Mouse (Mus musculus): ENCODE results near the gene Rtbdn. TPM values are rescaled to one million over a fixed set of nuclear protein-coding genes. Genes with fewer than 3 reads are reported as not detected.

Rtbdn gene
- polyA plus RNA-seq, 1 experiment = 7.9 TPM

DNA sequence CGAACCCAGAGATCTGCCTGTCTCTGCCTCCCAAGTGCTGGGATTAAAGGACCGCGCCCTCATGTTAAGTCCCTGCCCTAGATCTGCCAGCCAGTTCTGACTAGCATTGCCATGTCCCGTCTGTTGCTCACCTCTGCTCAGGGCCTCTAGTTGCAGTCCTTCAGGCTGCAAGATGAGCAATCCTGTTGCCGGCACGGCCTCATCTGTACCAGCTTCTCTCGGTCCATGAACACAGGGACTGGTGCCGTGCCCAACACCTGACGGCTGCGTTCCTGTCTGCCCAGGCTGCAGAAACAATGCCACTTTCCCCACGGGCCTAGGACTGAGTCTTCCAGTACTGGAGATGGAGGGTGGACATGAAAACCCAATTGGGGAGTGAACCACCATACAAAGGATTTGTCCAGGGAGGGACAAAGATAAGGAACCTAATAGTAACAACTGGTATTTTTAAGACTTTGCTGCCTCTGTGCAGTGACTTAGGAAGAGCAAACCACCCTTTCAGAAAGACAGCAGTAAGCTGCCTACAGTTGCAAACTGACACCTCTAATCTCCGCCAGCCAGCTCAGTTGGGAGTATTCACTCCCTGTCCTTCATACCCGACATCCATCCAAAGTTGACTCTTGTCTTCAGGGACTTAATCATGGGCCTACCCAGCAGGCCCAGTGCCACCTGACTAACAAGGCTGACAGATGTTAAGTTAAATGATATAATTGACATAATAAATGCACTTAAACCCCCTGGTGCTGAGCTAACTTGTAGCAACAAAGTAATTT is 20.9 kb downstream of the Rtbdn start:
- Histone ChIP-seq H3K4me3 (replicated peaks; ENCODE audit: insufficient read depth, low read depth, low read length) (no peak overlapping the region), H3K4me1 (ENCODE audit: control insufficient read depth, insufficient read depth, low read length) (peaks cover 5% of the 10 kb centered on the region; the same call in 1 of the 2 replicates), H3K27ac (ENCODE audit: insufficient read depth, low read length) (no peak overlapping the region), H3K27me3 (ENCODE audit: control insufficient read depth, insufficient read depth, low read length) (no peaks in the 10 kb centered on the region)
- DNase-seq = no peak
- WGBS = 90% methylated on average over 13 of the region's 13 CpGs
- TF ChIP-seq CTCF (IDR thresholded peaks at IDR 0.05; ENCODE audit: borderline replicate concordance, insufficient read depth, low read depth, low read length) = no peak
- TF ChIP-seq POLR2A (IDR thresholded peaks at IDR 0.05; ENCODE audit: borderline replicate concordance, insufficient read depth, low read length) = no peak

DNA sequence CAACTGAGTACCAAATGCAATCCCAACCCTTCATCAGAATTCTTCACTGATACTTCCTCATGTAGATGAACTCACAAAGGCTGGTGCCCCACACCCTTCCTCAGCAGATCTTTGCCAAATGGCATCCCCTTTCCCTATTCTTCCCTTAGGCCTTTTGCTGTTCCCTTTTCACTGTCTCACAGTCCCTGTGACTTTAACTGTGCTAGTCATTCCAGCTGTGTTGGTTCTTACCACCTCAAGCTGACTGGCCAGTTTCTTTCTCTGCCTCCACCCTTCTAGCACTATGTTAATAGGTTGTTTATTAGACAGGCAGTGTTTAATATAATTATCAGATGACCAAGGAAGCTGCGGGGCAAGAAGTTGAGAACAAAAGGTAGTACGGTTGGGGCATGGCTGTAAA is 21.9 kb downstream of the Rtbdn start:
- no peak for TF ChIP-seq CTCF (IDR thresholded peaks at IDR 0.05; ENCODE audit: borderline replicate concordance, insufficient read depth, low read depth, low read length)
- no peak for TF ChIP-seq POLR2A (IDR thresholded peaks at IDR 0.05; ENCODE audit: borderline replicate concordance, insufficient read depth, low read length)
- peaks cover 5% of the 10 kb centered on the region; the same call in 1 of the 2 replicates for H3K4me1 ChIP-seq (ENCODE audit: control insufficient read depth, insufficient read depth, low read length)
- 42% methylated on average over 2 of the region's 2 CpGs for WGBS
- DNase-seq = no peak
- H3K4me3 ChIP-seq (replicated peaks; ENCODE audit: insufficient read depth, low read depth, low read length) = no peak overlapping the region
- no peaks in the 10 kb centered on the region for H3K27me3 ChIP-seq (ENCODE audit: control insufficient read depth, insufficient read depth, low read length)
- H3K27ac ChIP-seq (ENCODE audit: insufficient read depth, low read length) = no peak overlapping the region; the same call in 1 of the 2 replicates

DNA sequence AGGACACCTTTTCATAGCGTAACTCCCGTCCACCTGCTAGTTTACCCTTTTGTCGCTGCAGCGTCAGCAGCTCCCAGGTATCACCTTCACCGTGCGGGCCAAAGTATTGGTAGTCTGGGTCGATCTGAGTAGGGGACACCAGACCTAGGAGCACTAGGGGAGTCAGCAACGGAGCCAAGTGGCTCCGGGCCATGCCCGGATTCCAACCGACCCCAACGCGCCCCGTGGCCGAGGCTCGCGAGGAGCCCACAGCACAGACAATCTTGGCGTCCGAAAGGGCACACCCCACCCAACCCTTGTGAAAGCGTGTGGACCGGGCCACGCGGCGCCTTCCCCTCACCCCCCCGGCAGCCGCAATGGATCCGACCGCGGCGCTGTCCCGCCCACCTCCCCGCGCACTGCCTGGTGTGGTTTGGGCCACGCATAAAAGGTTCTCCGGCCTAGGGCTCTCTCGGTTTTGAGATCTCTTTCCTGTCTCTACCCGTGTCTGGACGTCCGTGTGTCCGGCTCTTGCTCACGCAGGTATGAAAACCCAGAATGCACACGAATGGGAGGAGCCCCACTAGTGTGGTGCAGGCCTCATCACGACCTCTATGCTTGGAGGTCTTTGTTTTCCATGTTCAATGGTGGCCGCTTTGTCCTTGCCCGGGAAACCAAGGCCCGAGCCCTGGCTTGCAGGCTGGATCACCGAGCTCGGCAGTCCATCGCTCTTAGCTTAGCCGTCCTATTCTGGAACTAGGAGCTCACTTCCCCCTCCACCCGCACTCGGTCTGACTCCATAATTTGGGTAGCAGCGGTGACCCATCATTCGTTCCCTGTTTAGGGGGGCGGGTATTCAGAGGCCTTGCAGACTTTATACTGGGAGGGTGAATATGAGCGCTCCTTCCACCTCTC is 22.7 kb downstream of the Rtbdn start, which contains the start of the genes Gm49661, Prdx2 and Rnaseh2a:
Gene Gm49661 (minus strand): TSS at position 193 of the 894 bp plus-strand sequence.
Gene Prdx2 (plus strand): TSS at position 347 of the 894 bp plus-strand sequence.
Gene Rnaseh2a (minus strand): TSS at position 527 of the 894 bp plus-strand sequence.
- H3K4me3 ChIP-seq (replicated peaks; ENCODE audit: insufficient read depth, low read depth, low read length) = peak within 1 kb of the TSS; percentile 90
- peaks cover 5% of the 10 kb centered on the region; the same call in 1 of the 2 replicates for H3K4me1 ChIP-seq (ENCODE audit: control insufficient read depth, insufficient read depth, low read length)
- no peaks in the 10 kb centered on the region for H3K27me3 ChIP-seq (ENCODE audit: control insufficient read depth, insufficient read depth, low read length)
- TF ChIP-seq CTCF (IDR thresholded peaks at IDR 0.05; ENCODE audit: borderline replicate concordance, insufficient read depth, low read depth, low read length) (no peak), POLR2A (IDR thresholded peaks at IDR 0.05; ENCODE audit: borderline replicate concordance, insufficient read depth, low read length) (peak; percentile 92; the same call in 1 of the 2 replicates)
- WGBS = under 1% methylated on average over 56 of the region's 56 CpGs
- H3K27ac ChIP-seq (ENCODE audit: insufficient read depth, low read length) = peak within 1 kb of the TSS; percentile 60
- DNase-seq = peak; percentile 81 to 84

DNA sequence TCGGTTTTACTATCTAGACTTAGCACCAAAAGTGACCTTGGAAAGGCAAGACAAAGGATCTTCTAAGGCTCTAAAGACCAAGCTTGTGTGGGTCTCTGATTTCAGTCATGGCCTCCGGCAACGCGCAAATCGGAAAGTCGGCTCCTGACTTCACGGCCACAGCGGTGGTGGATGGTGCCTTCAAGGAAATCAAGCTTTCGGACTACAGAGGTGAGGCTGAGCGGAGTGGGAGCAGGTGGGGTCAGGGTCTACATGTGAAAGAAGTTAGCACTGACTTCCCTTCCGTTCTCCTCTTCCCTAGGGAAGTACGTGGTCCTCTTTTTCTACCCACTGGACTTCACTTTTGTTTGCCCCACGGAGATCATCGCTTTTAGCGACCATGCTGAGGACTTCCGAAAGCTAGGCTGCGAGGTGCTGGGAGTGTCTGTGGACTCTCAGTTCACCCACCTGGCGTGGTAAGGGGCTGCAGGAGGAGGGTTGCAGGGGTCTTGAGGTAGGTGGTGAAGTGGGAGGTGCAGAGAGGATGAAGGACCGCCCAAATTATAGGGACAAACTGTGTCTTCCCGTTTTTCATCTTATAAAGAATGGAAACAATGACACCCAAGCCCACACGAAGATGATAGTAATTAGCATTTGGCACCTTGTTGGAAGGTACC is 23.5 kb downstream of the Rtbdn start:
- H3K27me3 ChIP-seq (ENCODE audit: control insufficient read depth, insufficient read depth, low read length) = no peaks in the 10 kb centered on the region
- 2% methylated on average over 21 of the region's 21 CpGs for WGBS
- H3K4me1 ChIP-seq (ENCODE audit: control insufficient read depth, insufficient read depth, low read length) = peaks cover 2% of the 10 kb centered on the region; the same call in 1 of the 2 replicates
- H3K27ac ChIP-seq (ENCODE audit: insufficient read depth, low read length) = peak overlapping the region; percentile 60
- peak overlapping the region; percentile 90 for H3K4me3 ChIP-seq (replicated peaks; ENCODE audit: insufficient read depth, low read depth, low read length)
- no peak for DNase-seq
- TF ChIP-seq CTCF (IDR thresholded peaks at IDR 0.05; ENCODE audit: borderline replicate concordance, insufficient read depth, low read depth, low read length) (no peak), POLR2A (IDR thresholded peaks at IDR 0.05; ENCODE audit: borderline replicate concordance, insufficient read depth, low read length) (no peak)

DNA sequence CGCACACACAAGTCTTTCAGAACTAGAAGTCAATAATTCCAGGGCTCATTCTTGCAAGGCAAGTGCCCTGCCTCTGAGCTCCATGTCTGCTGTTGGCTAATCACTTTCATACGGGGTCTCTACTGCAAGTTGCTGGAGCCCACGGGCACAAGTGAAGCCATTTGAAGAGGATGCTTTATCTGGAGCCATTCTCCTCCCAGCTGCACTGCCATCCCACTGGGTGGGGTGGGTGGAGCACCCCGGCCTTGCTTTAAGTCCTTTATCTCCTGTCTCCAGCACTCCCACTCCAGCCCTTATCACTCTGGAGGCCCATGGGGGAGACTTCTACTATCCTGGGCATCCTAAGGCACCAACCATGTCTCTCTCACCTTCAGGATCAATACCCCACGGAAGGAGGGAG is 24.1 kb downstream of the Rtbdn start:
- DNase-seq = no peak
- Histone ChIP-seq H3K27me3 (ENCODE audit: control insufficient read depth, insufficient read depth, low read length) (no peaks in the 10 kb centered on the region), H3K4me3 (replicated peaks; ENCODE audit: insufficient read depth, low read depth, low read length) (peak overlapping the region; percentile 12), H3K27ac (ENCODE audit: insufficient read depth, low read length) (no peak overlapping the region), H3K4me1 (ENCODE audit: control insufficient read depth, insufficient read depth, low read length) (peaks cover 2% of the 10 kb centered on the region; the same call in 1 of the 2 replicates)
- TF ChIP-seq POLR2A (IDR thresholded peaks at IDR 0.05; ENCODE audit: borderline replicate concordance, insufficient read depth, low read length) = no peak
- no peak for TF ChIP-seq CTCF (IDR thresholded peaks at IDR 0.05; ENCODE audit: borderline replicate concordance, insufficient read depth, low read depth, low read length)
- WGBS = 50% methylated on average over 5 of the region's 5 CpGs

DNA sequence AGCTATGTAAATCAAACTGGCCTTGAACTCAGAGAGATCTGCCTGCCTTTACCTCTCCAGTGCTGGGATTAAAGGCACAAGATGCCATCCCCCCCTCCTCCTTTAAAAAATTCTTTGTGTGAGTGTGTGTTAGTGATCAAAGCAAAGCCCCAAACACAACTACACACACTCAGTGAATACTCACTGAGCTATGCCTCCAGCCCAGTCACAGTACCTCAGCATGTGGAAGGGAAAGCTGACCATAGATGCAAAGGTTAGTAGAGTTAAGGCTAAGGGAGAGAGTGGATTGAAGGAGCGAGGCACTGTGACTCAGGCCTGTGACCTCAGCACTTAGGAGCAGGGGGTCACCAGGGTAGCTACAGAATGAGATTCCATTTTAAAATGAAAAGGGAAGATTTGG is 26.3 kb downstream of the Rtbdn start:
- Histone ChIP-seq H3K27ac (ENCODE audit: insufficient read depth, low read length) (no peak overlapping the region), H3K4me3 (replicated peaks; ENCODE audit: insufficient read depth, low read depth, low read length) (no peak overlapping the region), H3K4me1 (ENCODE audit: control insufficient read depth, insufficient read depth, low read length) (peaks cover 2% of the 10 kb centered on the region; the same call in 1 of the 2 replicates), H3K27me3 (ENCODE audit: control insufficient read depth, insufficient read depth, low read length) (no peaks in the 10 kb centered on the region)
- WGBS = 88% methylated on average over 1 of the region's 1 CpGs
- no peak for TF ChIP-seq POLR2A (IDR thresholded peaks at IDR 0.05; ENCODE audit: borderline replicate concordance, insufficient read depth, low read length)
- DNase-seq = no peak
